Mouse (Mus musculus) layer of hippocampus, postnatal 25 days (tissue): ENCODE measurements around the gene Ccnj. TPM values are rescaled to one million over a fixed set of nuclear protein-coding genes. Genes with fewer than 3 reads are reported as not detected.

Experiments
- DNase-seq, 2 experiments: peaks; one replicate each; pipeline ENCODE4 v3.0.0; 2022; ENCODE audit warnings: mixed read lengths in 2 of 2, low spot score in 1 of 2; ENCODE audit errors: extremely low spot score in 1 of 2
- total RNA-seq, 2 experiments: library from RNA; stranded (reverse); gene quantifications; 2 replicates each; pipeline ENCODE4 v1.2.3; 2021

Ccnj gene
- 1 to 10 TPM; 8.4 TPM for total RNA-seq

DNA sequence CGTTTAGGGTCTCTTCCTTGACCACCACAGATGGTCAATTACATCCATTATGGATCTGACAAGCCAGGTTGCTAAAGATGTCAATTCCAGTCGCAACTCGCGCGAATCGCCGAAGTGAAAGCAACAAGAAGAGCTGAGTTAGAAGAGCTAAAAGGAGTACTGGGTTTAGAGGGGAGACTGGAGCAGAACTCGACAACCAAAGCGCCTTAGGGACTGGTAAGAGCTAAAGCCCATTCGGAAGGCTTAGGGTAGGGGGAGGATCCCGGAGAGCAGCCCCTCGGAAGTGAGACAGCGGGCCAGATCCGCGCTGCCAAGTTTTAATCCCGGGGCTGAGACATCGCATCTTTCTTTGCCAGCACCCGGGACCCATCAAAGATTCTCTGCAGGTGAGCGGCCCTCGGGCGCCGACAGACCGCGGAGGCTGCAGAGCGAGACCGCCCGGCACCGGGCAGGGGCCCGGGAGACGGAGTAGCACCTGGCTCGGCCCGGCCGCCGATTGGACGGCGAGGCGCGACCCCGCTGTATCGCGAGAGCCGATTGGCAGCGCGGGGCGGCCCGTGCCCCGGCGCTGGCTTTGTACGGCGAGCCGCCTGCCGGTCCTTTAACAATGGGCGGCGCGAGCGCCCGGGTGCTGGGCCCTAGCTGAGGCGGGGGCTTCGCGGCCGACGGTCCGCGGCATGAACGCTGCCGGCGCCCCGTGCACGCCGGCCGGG, at the start of gene Ccnj:
Ccnj (plus strand) TSS at position 577 of the 713 bp plus-strand sequence.
- DNase-seq, result peak; percentile 90 to 94

DNA sequence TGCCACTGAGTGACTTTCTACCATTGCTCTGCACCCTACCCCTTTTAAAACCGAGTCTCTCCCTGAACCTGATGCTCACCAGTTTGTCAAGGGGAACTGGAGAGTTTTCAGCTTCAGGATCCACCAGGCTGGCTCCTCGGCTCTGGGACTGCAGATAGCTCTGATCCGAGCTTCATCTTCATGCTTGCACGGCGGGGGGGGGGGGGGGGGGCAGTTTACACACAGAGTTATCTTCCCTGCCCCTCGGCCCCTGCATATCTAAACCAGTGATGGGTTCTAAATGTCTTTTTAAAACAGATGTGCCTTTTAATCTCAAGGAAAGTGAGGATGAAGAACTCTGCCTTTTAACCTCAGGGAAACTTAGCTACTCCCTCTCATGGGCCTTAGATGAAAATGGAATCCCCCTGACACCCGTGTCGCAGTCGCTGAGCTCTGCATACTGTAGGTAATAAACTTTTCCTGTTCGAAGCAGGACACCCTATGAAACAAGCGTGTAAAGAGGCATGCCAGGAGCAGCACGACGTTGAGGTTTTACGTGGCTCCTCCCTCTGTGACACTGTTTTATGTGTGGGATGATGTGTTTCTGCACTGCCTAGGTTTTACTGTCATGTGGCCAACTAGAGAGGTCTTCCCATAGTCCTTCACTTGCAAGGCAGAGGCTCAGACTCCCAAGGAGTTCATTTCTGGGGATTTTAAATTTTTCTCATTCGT, 42.9 kb upstream of the Ccnj start:
- DNase-seq, result no peak

DNA sequence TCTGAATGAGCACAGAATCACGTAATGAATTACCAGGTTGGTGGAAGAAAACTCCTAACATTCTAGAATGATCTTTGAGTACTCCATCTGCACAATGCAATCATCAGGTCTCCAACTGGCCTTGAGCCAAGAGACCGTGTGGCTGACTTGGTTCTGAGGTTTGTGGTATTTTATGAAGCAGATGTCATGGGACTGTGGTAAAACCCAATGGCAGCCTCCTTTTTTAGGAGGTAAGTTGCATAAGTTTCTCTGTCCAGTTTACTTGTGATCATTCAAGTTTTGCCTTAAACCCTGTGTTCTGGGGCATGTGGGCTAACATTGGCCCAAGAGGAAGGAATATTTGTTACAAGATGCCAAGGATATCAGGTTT, 42.4 kb upstream of the Ccnj start:
- DNase-seq, result no peak

DNA sequence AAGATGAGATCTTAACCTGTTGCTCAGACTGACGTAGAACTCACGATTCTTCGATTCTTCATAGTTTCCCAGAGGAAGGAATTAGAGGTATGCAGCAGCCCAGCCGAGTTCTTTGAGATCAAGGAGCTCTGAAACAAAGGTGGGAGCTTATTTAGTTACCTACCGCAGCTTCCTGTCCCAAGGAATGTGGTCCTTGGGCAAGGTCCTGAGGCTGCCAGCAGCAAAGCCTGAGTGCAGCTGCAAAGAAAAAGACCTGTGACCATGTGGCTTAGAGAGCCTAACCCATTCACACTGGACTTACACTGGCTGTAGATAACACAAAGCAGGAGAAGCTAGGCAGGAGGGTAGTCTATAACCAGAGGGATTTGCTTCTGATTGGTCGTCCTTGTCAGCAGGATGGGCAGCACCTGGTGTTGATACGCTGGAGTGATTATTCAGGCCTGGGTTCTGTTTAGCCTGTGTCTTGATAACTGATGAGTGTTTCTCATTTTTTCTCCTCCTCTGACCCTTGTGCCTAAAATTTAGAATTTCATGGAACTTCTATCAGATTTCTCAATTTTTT, 25.8 kb upstream of the Ccnj start:
- no peak for DNase-seq

DNA sequence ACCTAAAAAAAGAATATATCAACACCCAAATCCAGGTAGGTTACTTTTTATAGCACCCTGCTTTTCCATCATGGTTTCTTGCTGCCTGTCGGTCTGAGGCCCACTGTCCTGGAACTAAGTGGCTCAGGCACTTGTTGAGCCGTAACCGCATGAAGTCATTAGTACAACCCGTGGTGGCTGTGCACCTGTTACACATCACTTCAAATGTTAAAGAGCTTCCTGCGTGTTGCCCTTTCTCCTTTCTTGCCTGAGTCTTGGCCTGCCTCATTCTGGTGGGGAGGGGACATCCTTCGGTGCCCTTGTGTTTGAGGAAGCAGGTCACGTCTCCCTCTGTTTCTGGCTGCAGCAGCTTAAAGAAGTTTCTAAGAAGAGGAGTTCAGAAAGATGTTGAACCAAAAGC, 21.2 kb upstream of the Ccnj start:
- no peak for DNase-seq

DNA sequence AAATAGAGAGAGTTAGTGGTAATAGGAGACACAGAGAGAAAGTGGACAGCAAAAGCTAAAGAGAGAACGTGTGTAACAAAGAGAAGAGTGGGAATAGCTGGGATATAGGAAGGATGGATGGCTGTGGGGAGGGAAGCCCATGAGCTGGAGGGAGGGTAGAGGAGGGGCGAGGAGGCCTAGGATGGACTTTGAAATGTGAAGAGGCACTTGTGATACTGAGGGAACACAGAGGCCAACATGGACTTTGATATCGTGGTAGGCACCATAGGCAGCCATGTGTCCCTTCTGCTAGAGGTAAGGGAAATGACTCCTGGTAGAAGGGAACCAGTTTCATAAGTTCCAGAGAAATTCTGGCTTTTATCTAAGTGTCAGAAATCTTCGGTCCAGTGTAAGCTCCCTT, 19.2 kb upstream of the Ccnj start:
- no peak for DNase-seq

DNA sequence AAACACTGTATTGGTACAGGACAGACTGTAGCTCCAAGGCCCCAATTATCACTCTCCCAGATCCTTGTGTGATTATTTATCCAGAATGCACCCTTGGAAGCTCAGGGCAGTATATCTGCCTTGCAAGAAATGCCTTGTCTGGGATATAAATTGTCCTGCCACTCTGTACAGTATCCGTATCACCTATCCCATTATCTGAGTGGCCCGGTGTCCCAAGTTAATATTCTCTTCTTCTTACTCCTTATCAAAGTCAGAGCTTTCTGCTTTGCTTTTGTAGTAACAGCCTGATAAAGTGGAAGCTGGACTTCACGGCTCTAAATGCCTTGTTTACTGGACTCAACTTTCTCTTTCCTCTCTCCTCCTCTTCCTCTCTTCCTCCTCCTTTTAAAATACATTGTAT, 18.3 kb upstream of the Ccnj start:
- DNase-seq, result no peak

DNA sequence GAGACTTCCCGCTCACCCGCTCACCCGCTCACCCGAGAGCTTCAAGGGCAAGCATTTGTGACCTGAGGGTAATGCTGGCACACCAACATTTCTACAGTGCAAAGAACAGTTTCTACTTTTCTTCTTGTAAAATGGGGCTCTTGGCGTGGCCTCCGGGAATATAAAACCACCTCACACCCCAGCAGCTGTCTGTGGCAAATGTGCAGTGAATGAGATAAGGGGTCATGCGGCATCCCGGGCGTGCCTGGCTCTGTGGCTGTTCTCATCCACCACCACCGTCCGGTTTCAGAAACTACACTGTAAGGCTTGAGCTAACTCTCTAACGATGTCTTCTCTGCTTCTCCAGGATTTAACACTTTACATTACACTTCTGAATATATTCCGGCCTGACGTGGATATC, 17.7 kb upstream of the Ccnj start:
- no peak for DNase-seq

DNA sequence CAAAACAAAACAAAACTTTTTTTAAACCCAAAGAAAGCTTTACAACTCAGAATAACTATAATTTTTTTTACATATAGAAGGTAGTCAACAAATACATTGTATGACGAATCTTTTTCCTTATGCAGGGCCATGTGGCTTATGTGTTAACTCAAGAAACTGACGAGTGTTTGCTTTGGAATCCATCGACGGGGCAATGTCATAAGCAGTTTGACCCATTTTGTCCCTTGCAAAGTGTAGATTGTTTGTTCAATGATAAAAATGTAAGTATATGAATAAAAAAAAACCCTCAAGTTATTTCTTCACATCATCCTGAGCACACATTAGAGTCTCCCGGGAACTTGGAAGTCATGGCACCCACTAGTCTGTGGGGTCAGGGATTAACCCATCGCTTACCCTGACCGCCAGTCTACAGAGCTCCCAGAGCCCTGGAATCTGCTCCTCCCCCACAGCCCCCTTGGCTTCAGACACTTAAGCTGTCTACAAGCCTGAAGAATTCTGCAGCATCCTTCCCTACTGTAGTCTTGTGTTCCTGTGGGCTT, 15.4 kb upstream of the Ccnj start:
- DNase-seq, result no peak

DNA sequence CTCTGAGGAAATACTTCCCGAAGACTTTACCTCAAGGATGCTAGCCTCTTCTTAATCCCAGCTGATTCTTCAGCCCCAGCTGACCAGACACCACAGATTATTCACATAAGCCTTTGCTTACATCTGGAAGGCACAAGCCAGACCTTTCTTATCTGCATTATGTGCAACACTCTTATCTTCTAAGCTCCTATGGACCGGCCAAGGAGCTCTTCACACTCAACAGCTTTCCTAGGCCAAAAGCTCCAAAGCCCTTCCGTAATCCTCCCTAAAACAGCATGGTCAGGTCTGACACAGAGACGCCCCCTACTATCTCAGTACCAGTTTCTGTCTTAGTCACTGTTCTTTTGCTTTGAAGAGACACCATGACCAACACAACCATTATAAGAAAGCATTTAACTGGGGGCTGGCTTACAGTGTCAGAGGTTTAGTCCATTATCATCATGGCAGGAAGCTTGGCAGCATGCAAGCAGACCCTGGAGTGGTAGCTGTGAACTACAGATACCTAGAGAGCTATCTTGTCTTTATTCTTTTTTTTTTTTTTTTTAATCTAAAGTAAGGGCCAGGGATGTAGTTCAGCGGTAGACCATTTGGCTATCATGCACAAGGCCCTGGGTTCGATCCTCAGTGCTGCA, 13.1 kb upstream of the Ccnj start:
- DNase-seq, result no peak

DNA sequence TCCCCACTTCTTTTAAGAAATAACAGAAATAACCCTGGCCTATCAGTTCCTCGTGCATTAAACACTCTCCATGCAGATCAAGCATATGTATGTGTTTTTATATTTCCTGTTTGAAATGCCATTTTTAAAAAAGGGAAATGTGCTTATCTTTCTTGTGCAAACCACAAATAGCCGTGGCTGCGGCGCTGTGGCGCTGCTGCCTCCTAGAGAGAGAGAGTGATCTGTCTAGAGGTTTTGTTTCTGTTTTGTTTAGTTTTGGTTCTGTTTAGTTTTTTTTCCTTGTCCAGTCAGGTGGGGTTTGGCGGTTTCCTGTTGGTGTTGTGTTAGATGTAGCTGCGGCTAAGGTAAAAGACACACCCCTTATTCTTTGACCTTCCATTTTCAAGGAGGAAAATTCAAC, 12.3 kb upstream of the Ccnj start:
- no peak for DNase-seq

DNA sequence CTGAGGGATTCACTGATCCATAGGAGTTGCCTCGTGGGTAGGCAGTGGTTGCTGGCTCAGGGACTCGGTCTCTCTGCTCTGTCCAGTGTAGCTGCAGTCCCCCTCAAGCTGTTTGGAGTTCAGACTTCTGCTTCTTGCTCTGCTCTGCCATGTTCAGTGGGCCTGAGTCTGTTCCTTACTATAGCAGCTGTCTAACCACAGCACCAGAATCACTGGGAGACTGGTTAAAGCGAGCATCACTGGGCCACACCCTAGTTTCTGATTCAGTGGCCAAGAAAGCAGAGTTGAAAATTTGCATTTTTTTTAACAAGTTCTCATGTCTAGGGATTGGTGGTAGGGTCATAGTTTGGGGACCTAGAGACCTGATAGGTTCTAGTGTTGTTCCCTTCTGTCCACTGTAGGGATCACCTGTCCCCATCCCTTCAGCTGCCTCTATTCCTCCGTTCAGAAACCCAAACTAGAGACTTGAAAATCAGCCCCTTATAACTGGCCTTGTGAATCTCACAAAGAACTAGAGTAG, 9.7 kb upstream of the Ccnj start:
- DNase-seq, result no peak

DNA sequence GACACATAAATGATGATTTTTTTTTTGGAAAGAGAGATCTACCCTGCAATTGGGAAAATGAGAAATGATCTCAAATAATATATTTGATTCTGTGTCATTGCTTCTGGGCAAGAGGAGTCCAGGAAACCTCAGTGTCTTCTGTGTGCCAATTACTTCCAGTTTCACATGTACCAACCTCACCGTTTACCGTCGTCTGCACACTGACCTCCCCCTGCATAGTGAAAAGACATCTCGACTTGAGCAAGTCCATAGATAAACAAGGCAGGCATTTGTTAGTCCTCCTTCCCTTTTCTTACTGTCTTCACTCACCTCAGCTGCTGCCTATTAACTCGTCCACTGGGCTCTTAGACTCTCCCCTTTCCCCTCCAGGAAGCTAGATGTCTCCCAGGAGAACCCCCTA, 5.4 kb upstream of the Ccnj start:
- DNase-seq, result no peak

DNA sequence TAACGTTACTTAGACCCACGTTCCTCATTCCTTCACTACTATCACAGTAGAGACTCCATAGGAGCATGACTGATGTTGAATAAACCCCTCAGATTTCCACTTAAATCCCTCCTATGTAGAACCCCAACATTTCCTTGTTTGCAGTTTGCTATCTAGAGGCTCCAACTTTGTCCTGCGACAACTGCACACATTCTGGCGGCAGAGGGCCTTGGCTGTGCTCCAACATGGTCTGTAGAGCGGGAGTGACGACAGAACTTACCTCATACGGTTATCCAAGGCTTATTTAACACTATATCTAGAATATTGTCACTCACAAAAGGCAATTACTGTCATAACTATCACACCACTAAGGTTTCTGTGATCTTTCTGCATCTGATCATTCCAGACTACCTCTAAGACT, 4.3 kb upstream of the Ccnj start:
- DNase-seq, result no peak

DNA sequence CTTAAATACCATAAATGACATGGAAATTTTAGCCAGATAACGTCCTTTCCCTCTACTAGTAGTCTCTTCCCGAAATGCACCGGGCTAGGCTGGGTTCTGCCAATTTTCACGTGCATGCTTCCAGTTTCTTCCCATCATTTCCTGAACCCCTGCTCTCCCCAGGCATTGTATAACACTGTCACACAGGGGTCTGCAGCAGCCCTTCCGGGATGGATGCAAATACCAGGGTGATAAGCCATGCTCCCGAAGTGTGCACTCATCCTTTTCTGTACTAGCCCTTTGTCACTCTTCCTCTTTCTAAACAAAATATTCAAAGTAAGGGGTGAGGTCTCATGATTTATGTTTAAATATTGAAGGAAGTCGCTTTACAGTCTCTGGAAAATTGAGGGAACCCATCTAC, 881 bp upstream of the Ccnj start:
- no peak for DNase-seq

DNA sequence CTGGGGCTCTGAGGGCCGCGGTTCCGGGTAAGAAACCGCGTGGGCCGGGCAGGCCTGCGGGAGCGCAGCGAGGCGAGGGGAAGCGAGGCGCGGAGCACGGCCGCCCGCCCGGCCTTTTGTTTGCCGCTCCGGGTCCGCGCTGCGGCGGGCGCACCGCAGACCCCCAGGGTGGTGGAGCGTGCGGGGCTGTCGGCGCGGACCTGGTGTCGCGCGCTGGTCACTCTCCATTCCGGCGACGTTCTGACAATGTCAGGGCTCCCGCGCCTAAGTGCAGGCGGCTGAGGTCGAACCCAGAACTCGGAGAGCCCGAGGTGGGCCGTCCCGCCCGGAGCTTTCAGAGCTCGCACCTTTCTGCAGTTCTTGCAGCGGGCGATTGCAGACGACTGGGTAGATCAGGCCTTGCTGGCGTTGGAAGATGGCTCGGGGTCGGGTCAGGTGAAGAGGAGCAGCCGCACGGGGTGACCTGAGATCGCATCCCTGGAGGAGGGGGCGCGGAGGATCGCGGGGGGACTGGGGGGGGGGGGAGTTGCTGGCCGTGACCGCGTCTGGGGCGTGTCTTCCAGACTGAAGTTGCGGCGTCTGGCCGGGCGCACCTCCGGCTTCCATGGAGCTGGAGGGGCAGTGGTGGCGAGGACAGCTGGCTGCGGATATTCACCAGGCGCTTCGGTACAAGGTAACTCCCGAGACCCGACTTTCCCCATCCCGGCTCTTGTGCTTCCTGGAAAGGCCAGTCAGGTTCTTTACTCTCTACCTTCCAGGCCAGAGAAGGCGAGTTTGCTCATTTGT, 530 bp downstream of the Ccnj start:
- DNase-seq, result peak in 1 of 2 experiments; percentile 19

DNA sequence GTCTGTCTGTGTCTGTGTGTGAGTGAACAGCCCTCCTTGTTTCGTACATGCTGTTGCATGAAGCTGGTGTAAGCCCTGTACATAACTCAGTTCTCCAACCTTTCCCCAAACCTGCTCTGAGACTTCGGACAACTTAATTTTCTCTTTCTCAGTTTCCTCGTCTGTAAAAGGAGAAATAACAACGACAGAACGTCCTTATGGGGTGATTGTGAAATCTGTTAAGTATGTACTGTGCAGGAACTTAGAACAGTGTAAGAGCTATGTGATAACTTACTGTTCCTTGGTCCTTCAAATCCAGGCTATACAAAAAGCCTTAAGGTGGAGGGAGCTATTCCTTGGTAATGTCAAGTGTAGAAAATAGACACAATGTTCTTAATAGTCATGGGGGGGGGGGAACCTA, 1.3 kb downstream of the Ccnj start:
- no peak for DNase-seq

DNA sequence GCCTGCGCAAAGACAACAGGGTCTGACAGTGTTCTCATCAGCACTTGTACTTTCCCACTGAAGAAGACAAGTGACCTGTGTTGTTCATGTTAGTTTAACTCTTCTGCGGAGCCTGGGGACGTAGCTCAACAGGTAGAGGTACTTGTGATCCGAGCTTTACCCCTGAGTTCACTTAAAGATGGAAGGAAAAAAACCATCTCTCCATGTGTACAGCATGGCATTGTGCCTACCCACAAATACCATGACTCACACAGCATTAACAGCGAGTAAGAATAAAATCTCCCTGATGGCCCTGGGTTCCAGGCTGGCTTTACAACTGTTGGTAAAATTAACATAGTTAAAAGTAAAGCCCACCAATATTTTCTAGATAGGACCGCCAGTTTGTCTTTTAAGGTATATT, 3.4 kb downstream of the Ccnj start:
- DNase-seq, result no peak

DNA sequence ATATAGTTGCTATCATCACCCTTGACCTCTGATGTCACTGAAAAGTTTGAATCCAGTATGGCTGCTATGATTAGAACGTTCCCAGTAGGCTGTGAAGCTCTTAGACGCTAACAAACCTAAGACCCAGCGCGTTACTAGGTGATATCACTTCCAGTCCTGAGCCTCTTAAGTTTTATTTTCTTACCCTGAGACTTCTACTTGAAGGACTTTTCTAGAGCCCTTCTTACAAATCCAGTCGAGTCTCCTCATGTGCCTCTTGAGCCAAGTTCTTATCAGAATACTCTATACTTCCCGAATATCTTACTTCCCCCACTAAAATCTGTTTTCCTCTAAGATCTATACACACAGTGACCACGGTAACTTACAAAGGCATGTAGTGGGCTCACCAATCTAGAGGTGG, 7.1 kb downstream of the Ccnj start:
- no peak for DNase-seq

DNA sequence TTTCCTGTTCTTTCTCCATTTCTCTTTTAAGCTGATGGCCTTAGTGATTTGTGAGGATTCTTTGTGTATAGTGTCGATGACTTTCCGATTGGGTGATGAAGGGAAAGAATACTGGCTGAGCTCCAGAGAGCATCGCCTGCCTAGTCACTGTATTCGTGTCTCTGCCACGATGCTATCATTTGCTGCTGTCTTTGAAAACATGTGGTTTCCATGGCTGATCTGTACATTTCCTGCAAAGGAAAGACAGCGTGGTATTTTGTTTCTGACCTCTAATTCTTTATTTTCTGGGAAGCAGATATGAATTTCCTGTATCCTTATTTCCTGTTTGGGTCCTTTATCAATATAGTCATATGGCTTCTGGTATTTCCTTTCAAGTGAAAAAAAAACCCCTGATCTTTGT, 9.2 kb downstream of the Ccnj start:
- DNase-seq, result no peak
